Mouse (Mus musculus) c-Kit-positive CD71-positive TER-119-positive erythroid progenitor cells, embryonic 14.5 days (primary cell): ENCODE data around the gene Ski.

Source experiments
- DNase-seq: peaks from one replicate; pipeline ENCODE4 v3.0.0-alpha.2; 2013; ENCODE audit warnings: low spot score

The Ski gene

DNA sequence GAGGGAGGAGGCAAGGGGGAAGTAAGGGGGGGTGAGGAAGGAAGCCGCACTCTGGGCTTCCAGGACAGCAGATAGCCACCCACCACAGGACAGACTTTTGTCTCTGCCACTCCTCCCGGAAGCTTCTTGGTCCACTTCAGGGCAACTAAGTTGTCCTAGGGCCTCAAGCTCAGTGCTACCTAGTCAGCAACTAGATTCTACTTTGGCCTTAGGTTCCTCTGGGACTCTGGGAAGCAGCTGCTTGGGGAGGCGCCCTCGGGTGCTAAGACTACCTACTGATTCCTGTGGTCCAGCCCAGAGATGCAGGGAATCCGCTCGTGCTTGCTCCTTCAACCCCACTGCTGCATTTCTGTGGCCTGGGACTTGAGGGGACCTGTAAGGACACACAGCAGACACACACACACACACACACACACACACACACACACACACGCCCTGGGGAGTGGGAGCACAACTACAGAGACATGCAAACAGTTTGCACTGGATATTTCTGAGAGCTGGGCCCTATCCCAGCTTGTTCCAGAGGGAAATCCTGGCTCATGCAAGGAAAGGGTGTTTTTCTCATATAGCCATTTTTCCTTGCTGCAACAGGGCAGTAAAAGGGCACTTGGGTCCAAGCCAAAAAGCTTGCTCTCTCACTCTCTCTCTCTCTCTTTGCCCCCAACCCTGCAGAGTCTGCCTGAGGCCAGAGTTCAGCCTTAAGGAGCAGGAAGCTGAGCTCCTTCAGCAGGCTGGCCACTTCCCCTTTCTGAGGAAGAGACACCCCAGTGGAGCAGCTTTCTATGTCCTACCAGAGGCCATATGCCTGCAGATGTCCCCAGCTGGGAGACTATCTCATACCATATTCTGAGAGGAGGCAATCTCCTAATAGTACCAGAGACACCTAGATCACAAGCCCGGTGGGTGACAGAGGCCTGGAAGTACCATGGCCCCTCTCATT lies 12.2 kb upstream of the Ski start:
- no peak for DNase-seq

DNA sequence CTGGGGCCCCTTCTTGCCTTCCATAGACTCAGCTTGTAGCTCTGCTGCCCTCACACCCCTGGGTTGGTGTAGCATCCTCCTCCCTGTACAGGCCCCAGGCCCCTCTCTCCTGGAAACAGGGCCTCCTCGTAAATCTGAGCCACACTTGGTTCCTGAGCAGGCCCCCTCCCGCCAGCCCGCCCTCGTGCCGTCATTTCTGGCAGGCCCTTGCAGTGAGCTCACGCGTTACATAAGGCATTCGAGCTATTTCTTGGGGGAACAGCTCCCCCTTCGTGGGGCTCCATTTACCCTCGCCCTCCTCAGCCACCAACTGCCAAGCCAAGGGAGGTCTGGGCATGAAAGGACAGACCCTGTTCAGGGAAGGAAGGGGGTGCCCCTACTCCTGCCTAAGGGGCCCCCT lies 11.5 kb upstream of the Ski start:
- no peak for DNase-seq

DNA sequence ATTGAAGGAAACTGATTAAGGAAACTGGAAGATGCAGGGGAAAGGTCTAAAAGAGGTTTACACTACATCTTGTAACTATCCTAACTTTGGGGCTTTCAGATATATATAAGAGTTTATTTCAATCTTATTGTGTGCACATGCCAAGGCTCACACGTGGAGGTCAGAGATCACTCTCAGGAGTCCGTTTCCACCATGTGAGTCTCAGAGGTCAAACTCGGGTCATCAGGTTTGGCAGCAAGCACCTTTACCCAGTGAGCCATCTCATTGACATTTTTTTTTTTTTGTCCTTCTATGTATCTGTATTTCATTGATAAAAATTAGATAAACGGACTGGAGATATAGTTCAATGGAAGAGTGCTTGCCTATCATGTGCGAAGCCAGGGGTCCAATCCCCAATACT lies 6.1 kb upstream of the Ski start:
- no peak for DNase-seq

DNA sequence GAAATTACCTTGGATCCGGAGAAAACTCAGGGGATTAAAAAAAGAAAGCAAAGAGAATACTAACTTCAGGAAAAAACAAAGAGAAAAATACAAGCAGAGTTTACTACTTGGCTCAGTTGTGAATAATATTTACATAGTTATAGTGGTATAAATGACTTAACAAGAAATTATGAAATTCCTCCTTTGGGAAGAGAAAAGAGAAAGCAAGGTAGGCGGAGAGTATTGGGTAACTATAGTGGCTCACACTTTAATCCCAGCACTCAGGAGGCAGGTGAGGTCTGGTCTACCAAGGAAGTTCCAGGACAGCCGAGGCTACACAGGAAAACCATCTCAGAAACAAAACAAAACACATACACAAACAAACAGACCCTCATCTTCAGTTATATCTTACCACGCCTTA lies 5.6 kb upstream of the Ski start:
- DNase-seq: no peak

DNA sequence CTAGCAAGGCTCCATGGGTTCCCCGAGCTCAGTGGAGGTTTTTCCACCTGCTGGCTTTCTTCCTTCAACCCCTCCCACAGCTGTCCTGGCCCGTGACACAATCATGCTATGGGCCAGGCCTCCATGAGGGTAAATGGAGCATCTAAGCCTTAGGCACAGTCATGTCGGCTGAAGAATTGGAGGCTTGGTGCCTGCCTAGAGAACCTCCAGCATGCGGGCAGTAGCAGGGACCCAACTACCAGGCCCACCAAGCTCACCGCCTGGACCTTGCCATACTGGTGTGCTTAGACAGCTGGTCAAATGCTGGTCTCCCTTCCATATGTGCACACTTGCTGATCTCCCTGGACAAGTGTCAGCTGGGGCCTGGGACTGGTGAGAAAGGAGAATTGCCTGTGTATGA lies 3.5 kb upstream of the Ski start:
- no peak for DNase-seq

DNA sequence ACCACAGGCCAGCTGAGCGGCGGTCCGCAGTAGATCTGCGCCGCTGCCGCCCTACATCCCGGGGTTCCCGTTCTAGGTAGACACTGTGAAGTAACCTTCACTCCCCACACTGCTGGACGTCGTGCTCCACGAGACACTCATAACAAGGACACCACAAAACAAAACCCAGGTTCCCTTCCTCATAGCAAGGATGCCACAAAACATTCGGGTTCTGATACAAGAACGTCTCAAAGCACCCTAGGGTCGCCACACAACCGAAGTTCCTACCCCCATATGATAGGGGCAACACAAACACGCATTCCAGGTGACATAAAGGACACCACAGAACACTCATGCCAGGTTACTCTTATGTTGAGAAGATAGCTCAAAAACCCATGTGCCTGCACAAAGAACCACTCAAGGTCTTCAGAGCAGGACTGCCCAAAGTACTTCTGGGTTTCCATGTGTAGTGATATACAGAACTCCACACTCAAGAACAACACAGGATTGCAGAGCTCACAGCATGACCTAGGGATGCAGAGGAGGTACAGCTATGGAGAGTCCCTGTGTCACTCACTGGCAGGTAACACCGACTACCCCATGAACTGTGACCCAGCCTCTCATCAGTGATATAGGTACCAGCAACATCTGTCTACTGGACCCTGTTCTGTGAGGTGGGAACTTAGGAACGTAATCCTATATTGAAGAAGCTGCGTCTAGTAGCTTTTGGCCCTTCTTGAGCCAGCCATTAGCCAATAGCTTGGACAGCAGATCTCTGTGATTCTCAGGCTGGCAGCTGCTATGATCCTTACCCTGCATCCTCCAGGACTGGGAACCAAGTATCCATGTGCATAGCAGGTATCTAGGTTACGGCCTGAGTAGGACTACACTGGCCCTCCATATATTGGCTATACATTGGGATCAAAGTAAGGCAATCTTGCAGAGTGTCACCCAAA lies 1.5 kb upstream of the Ski start:
- DNase-seq: no peak

DNA sequence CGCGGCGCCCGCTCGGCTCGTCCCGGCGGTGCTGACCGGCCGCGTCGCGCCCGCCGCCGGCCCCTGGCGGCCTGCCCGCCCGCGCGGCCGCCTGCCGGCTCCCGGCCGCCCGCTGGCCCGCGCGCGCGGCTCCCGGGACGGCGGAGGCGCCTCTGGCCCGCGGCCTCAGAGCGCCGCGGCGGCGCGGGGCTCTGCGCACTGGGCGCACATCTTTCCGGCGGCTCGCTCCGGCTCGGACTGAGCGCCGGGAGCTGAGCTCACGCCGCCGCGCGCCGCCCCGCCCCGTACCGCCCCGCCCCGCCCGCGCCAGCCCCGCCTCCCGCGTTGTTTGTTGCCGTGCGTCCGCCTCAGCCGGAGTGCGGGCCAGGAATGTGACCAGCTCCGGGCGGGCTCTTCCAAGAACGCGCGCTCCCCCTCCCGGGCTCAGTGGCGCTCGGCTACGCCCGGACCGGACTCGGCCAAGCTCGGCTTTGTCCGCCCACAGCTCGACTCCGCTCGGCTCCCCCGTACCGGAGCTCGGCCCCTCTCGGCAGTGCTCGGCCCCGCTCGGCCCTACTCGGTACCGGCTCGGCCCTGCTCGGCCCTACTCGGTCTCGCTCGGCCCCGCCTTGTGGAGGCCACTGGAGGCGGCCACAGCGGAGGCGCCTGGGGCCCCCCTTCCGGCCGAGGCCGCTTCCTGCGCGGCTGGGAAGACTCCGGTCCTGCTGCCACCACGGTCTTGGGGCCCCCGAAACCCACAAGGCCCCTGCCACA lies 625 bp upstream of the Ski start:
- peak; percentile 91 for DNase-seq

DNA sequence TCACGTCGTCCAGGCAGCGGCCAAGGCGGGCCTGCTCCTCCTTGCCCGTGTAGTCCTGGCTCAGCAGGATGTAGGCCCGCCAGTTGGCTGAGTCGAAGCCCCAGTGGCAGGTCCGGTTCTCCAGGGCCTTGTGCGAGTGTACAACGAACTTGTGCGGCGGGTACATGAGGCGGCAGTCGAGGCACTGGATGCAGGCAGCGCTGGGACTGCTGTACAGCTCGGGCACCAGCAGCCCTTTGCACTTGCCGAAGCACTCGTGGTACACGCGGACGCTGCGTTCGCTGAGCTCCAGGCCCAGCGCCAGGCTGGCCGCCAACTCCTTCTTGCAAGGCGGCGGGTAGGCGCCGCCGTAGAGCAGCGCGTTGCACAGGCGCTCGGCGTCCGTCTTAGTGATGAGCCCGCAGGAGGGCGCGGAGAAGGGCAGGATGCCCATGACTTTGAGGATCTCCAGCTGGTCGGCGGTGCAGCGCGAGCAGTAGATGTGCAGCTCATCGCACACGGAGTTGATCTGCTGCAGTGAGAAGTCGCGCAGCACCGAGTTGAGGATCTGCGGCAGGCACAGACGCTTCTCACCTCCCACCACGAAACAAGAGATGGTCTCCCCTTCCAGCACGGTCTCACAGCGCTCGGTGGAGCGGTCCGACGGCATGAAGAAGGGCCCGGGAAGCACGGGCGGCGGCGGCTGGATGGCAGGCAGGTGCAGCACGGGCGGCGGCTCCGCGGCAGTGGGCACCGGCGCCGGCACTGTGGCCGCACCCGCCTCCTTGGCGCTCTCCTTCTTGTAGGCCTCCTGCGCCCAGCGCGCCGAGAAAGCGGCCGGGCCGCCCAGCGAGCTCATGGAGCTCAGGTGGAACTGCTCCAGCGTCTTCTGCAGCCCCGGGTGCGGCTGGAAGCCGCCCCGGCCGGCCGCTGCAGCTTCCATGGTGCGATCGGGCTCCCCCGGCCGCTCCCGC lies 517 bp downstream of the Ski start:
- DNase-seq: no peak

DNA sequence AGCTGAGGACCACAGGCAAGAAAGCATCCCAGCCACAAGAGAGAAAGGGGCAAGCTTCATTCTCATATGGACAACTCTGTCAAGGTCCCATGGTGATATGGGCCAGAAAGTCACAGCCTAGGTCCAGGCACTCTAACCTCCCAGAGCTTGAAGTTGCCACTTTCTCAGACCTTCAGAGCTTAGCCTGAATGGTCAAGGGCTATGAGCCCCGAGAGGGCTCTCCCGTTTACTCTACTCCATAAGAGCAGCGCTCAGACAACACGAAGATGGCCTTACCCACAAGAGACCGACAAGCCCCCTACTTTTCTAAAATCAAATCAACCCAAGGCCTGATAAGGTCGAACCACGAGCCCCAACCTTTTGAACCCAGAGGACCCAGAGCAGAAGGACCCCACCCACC lies 1.3 kb downstream of the Ski start:
- DNase-seq: no peak

DNA sequence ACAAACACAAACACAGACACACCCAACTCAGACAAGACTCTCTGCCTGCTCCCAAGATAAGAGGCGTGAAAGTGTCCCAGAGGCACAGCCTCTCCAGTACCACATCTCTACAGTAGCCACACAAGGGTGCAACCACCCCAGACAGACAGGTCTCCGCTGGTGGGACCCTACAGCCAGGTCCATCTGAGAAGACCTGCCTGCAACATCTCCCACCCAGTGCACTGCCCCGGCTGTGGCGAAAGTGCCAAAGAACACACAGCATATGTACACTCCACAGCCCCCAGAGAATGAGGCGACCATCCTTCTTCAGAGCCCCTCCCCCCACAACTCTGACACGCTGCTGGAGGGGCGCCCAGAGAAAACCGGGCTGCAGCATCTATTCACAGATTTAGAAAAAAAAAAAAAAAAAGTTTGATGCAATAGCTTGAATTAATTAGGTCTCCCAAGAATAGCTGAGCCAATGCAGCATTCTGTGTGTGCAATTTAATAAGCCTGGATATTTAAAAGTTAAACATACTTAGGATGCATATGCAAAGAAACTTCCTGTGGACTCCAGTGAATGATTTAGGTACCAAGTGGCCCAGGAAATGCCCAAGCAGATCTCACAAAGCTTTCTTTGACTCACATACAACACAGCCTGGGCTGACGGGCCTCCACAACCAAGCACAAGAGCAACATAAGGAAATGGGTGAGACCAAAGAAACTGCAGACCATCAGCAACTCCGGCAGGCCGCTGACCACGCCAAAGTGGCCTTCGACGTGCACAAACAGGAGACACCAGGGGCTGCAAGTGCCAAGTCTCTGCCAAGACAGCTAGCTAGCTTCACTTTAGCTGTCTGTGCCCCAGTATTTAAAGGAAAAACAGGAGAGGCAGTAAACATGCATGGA lies 1.9 kb downstream of the Ski start:
- DNase-seq: no peak

DNA sequence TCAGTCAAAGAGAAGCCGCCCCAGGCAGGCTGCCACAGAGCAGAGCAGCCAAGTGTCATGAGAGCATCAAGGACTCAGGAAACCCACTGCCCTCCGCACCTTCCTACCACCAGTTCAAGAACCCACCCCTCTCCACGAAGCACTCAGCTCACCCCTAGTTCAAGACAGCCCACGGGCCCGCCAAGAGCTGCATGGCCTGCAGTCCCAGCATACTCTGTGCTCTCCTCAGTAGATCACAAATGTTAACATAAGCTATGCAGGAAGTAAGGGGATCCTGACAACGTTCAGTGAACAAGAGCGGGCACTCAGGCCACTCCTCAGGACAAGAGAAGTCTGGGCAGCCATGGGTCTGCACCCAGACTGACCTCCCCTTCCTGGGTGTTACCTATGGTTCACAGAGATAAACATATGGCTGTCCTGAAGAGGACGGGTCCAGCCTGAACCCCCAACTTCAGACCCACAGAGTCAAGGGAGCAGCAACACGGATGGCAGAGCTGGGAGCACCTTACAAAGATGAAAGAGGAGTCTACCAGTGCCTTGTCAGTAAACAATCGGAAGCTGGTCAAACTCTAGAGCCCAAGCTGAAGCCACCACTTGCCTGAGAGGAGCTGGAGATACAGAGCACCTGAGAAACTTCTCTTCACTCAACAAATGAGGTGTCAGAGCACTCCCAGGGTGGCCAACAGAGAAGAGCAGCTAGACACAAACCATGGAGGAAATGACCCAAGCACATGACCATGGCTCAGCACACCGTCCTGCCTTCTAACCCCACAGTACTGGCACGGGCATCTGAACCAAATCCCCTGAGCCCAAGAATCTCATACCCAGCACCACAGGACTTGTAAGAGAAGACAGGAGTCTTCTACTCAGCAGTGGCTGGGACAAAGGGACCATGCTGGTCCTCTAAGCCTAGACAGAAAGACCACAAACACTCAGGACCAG lies 2.9 kb downstream of the Ski start:
- no peak for DNase-seq

DNA sequence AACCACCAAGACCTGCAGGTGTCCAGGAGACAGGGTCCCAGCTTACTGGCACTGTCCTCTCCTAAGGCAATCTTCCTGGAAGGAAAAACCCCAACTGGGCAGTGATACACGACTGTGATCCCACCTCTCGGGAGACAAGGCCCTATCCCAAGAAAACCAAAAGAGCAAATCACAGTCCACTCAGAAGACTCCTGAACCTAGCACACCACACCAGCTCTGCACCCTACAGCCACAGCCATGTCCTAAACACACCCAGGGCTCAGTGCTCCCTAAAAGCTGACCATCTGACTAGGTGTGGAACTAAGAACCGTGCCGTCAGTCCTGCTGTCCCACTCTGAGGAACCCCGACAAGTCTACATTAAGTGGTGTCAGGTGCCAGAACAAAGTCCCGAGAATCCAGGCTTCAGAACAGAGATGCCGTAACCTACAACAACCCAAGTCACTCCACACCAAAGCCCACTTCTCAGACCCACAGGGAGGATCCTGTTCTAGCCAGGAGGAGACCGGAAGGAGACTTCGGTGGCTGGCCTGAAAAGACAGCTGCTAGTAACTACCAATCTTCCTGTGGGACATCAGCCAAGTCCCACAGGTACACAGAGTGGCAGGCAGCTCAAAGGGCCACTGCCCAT lies 4.2 kb downstream of the Ski start:
- no peak for DNase-seq

DNA sequence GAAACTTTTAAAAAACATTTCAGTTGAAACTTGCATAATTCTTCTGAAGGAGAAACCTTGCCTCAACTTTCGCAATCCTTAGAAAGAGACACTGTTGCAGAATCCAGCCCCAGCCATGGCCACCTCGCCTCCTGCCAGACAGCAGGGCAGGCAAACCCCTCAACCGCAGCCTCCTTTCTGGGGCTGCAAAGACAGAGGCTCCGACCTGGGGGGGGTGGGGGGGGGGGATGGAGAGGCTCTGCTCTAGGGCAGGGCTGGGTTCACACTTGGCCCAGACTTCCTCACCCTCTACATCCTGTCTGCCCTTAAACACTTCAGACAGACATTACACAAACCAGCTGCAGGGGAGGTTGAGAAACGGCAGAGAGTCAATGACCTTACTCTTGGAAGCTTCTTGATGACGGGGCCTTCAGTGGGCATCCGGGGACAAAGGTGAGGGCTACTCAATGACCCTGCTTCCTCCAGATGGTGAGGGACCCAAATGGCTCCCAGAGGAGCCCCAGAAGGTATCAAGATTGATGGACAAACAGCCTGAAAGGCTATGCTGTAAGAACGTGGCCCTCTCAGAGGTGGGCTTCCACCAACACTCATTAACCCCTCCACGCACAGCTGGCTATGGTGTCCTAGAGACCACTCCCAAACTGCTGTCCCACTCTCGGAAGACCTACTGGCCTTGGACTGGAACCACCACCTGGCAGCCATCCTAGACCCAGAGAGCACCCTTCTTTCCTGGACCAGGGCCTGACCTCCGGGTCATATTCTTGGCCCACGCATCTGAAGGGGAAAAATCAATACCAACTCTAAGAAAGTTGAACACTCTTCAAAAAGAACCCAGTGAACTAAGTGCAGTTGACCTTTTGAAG lies 4.9 kb downstream of the Ski start:
- no peak for DNase-seq

DNA sequence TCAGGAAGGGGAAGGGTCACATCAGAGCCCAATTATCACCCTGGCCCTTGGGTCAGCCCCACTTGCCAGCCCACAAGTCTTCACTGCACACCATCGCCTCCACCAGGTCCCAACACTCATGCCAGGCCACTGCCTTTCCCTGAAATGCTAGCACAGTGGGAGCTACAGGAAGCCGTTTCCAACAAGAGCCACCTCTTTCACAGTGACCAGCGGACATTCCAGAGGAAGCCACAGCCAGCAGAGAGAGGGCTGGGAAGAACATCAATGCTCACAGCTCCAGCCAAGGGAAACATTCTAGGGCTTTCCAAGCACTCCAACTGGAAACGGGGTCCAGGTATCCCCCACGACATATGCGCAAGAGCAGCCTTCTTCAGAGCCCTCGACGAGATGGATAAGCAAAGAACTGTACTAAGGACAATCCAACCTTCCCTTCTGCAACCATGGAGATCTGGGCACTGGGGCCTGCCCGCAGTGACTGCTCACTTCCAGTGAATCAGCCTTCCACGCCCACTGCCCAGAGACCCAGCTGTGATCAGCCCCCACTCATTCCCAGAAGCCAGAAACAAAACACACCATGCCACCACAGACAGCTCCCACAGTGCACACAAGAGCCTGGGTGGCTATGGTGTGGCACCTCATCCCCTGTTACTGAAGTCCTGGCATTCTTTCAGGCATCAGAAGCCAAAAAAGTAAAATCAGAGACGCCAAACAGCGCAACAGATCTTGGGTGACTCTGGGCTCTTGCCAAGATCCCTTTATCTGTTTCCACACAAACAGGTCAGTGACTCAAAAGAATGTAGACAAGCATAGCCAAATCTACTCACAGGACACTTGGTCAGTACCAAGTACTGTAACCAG lies 6.4 kb downstream of the Ski start:
- DNase-seq: no peak

DNA sequence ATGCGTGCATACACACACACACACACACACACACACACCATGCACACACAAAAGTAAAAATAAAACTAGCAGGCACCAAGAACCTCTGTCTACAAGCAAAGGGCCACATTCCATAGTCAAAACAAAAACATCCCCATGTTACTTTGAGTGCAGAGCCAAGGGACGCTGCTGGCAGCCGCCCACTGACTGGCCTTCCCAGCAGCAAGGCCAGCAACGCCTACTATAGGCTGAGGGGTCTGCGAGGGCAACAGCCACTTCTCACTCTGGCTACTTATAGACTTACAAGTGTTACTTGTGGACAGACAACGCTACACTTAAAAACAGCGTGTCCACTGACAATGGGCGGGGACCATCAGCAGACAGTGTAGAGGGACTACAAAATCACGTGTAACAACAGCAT lies 7.2 kb downstream of the Ski start:
- no peak for DNase-seq

DNA sequence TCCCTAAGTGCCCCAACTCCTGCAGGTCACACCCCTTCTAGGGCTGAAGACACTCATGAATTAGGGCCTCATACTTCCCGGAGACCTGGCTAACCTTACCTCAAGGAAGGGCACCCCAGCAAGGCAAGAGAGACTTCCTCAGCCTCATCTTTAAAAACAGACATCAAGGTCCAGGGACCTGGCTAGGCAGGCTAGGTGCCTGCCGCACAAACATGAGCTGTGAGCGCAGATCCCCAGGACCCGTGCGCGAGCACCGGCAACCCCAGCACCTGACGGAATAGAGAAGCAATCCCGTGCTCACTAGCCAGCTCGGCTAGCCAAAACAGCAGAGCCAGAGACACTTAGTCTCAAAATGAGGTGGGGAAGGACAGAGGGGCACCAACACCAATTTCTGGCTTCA lies 7.6 kb downstream of the Ski start:
- no peak for DNase-seq

DNA sequence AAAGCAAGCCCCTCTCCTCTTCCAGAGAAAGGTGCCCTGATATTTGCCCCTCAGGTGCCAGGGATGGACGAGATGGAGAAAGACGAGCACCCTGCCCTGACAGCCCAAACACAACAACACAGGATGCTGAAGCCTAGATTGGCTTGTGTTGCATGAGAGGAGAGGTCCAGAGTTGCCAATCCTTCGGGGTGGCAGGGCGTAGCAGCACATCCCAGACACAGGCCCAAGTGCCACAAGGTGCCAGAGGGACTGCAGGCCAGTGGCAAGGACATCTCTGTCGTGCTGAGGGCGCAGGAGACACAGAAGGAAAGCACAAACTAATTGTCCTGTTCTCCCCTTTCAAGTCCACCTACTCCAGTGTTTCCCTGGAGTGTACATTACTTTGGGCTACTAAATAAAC lies 8.2 kb downstream of the Ski start:
- DNase-seq: no peak
